Comparison of ENCODE assay signal across 8 mouse cellular contexts in the genomic region with DNA sequence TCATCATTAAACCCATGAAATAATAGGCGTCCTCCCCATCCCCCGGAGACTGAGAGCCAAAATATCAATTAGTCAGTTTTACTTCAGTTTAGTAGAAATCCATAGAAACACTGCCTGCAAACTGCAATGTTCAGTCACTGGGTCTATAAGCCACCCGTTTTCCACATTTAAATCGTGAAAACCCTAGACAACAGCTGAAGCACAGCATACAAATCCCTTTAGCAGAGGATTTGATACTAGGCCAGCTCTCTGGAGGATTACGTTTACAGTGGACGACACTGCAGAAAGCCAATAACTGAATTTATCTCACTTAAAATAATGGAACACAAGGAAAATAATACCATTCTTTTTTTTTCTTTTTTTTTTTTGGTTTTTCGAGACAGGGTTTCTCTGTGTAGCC. TPM values are rescaled to one million over a fixed set of nuclear protein-coding genes. Genes with fewer than 3 reads are reported as not detected.
DNase-seq lines count a peak whose midpoint lies in the region; ATAC-seq and TF ChIP-seq lines count a peak whose summit lies in the region.

No protein-coding gene starts in this region.

- peaks cover 28% of the 10 kb centered on the region for H3K4me1 ChIP-seq in heart, embryonic 12.5 days (replicated peaks)
- peaks cover 2 to 5% of the 10 kb centered on the region in 2 experiments; a peak in 2 of 4 replicates for H3K4me1 ChIP-seq in ES-E14 (ENCODE audit: control insufficient read depth in 2 of 2, insufficient read depth in 2 of 2, low read length in 2 of 2, poor library complexity in 1 of 2)
- H3K4me1 ChIP-seq in heart, postnatal 0 days (ENCODE audit: control insufficient read depth, insufficient read depth), result peaks cover 29% of the 10 kb centered on the region
- peaks cover 36% of the 10 kb centered on the region for H3K4me1 ChIP-seq in midbrain, embryonic 10.5 days

- H3K4me2 ChIP-seq in heart, embryonic 12.5 days, result peak overlapping the region; percentile 88
- peak overlapping the region; percentile 89 for H3K4me2 ChIP-seq in heart, postnatal 0 days (ENCODE audit: low read depth, low read length)

- no peak for ATAC-seq in heart, embryonic 12.5 days (ENCODE audit: insufficient number of reproducible peaks, low FRiP score)
- ATAC-seq in heart, postnatal 0 days (ENCODE audit: insufficient read depth, low read depth), result no peak

- 27% methylated on average over 7 of the region's 7 CpGs for WGBS in heart, embryonic 12.5 days
- WGBS in heart, postnatal 0 days, result 12% methylated on average over 7 of the region's 7 CpGs
- WGBS in midbrain, embryonic 10.5 days, result 41% methylated on average over 7 of the region's 7 CpGs

- DNase-seq in heart, postnatal 36 days, result no peak
- no peak for DNase-seq in ES-E14 (ENCODE audit: low read depth, low spot score)
- DNase-seq in heart, postnatal 0 days (ENCODE audit: low spot score), result no peak
- DNase-seq in midbrain, embryonic 10.5 days (ENCODE audit: low spot score), result no peak
- DNase-seq in cerebellum, postnatal 14 days, result no peak
- DNase-seq in urinary bladder, postnatal 4 days (ENCODE audit: low spot score in 2 of 2), result no peak
- DNase-seq in gastrocnemius, postnatal 4 days (ENCODE audit: low spot score in 2 of 2), result no peak

- H3K9me3 ChIP-seq in heart, embryonic 12.5 days (replicated peaks), result no peaks in the 10 kb centered on the region
- H3K9me3 ChIP-seq in ES-E14 (ENCODE audit: control insufficient read depth, insufficient read depth, low read depth, low read length), result no peaks in the 10 kb centered on the region
- no peaks in the 10 kb centered on the region for H3K9me3 ChIP-seq in heart, postnatal 0 days (replicated peaks; ENCODE audit: control insufficient read depth, low read length)
- H3K9me3 ChIP-seq in midbrain, embryonic 10.5 days (replicated peaks), result no peaks in the 10 kb centered on the region

- TF ChIP-seq CTCF in heart, postnatal 0 days (IDR thresholded peaks at IDR 0.05; ENCODE audit: low read depth), result no peak

- in situ Hi-C loops in ES-E14 (cut with MboI; ENCODE audit: low sequenced_read_pairs in 2 of 2, unreplicated experiment in 2 of 2), result no loop called here

- H3K27me3 ChIP-seq in heart, embryonic 12.5 days (replicated peaks), result no peaks in the 10 kb centered on the region
- H3K27me3 ChIP-seq in heart, postnatal 0 days (ENCODE audit: control insufficient read depth, insufficient read depth, low read length), result no peaks in the 10 kb centered on the region
- no peaks in the 10 kb centered on the region for H3K27me3 ChIP-seq in midbrain, embryonic 10.5 days (ENCODE audit: low read depth, poor library complexity, severe bottlenecking)

- TF ChIP-seq EP300 in heart, postnatal 0 days (IDR thresholded peaks at IDR 0.05; ENCODE audit: low read depth), result no peak

- H3K36me3 ChIP-seq in heart, embryonic 12.5 days, result peaks cover 26% of the 10 kb centered on the region
- H3K36me3 ChIP-seq in ES-E14 (ENCODE audit: control insufficient read depth, insufficient read depth, low read length, poor library complexity, severe bottlenecking), result peaks cover 15% of the 10 kb centered on the region
- peaks cover 20% of the 10 kb centered on the region for H3K36me3 ChIP-seq in heart, postnatal 0 days (replicated peaks; ENCODE audit: control insufficient read depth, insufficient read depth, low read length)
- peaks cover 59% of the 10 kb centered on the region for H3K36me3 ChIP-seq in midbrain, embryonic 10.5 days

- H3K4me3 ChIP-seq in heart, embryonic 12.5 days, result peak overlapping the region; percentile 95
- peak overlapping the region; percentile 85 to 86 for H3K4me3 ChIP-seq in ES-E14 (ENCODE audit: insufficient read depth in 1 of 2, low read depth in 1 of 2, low read length in 2 of 2, poor library complexity in 1 of 2, severe bottlenecking in 1 of 2)
- H3K4me3 ChIP-seq in heart, postnatal 0 days (ENCODE audit: low read depth, low read length), result peak overlapping the region; percentile 68
- peak overlapping the region; percentile 73 for H3K4me3 ChIP-seq in midbrain, embryonic 10.5 days

- peak overlapping the region; percentile 76 for H3K9ac ChIP-seq in heart, embryonic 12.5 days
- peak overlapping the region; percentile 69; the same call in 1 of the 2 replicates for H3K9ac ChIP-seq in ES-E14 (ENCODE audit: insufficient read depth, low read depth, low read length, poor library complexity, severe bottlenecking)
- peak overlapping the region; percentile 52 for H3K9ac ChIP-seq in heart, postnatal 0 days (replicated peaks; ENCODE audit: low read depth, low read length)

- intact Hi-C loops in heart, postnatal 36 days (cut with DNase I), result loop anchor here (2.0 to 5.0 kb wide), 2 partner anchors 27 to 160 kb away; a partner anchor contains a TSS

- peak overlapping the region; percentile 36; the same call in 1 of the 2 replicates for H3K27ac ChIP-seq in heart, embryonic 12.5 days (ENCODE audit: poor library complexity, severe bottlenecking)
- no peak overlapping the region for H3K27ac ChIP-seq in ES-E14 (ENCODE audit: insufficient read depth, low read depth, low read length, poor library complexity, severe bottlenecking)
- 0 out of 2 replicates have a peak overlapping the region, but pooled peaks have one; percentile 25 for H3K27ac ChIP-seq in heart, postnatal 0 days (ENCODE audit: low read depth)
- H3K27ac ChIP-seq in midbrain, embryonic 10.5 days (replicated peaks), result peak overlapping the region; percentile 25; the same call in 1 of the 2 replicates

TF ChIP-seq in ES-E14, 5 proteins besides CTCF, POLR2A, EP300 and RAD21:
- TF ChIP-seq CHD2 (IDR thresholded peaks at IDR 0.05; ENCODE audit: low read depth, low read length) (no peak), ZNF384 (IDR thresholded peaks at IDR 0.05; ENCODE audit: low read depth, low read length) (no peak), MAFK (IDR thresholded peaks at IDR 0.05; ENCODE audit: insufficient read depth, low read depth, low read length) (no peak), HCFC1 (IDR thresholded peaks at IDR 0.05; ENCODE audit: borderline replicate concordance, insufficient read depth, low read length) (no peak), ZC3H11A (IDR thresholded peaks at IDR 0.05; ENCODE audit: borderline replicate concordance, low read depth, low read length) (no peak)

RNA-seq across cellular contexts. Expression of a gene that starts 1.6 kb away (rescaled TPM):
- 95.9 and 105 TPM in 2 replicates for polyA plus RNA-seq in heart, embryonic 12.5 days (2016; fragmentation: Nextera tagmentation; extraction: Ambion mirVana)
- total RNA-seq in heart, postnatal 36 days (2021), result 10 to 100 TPM; 45.1 to 48.1 TPM
- 93.2 and 106 TPM in 2 replicates for total RNA-seq in ES-E14 (2012; rRNA removed)
- 19.5 and 19.9 TPM in 2 replicates for total RNA-seq in heart, postnatal 0 days (2014; rRNA removed; ENCODE audit: low replicate concordance)
- polyA plus RNA-seq in heart, postnatal 0 days (2015; fragmentation: Nextera tagmentation; extraction: Ambion mirVana), result 72.7 and 76.5 TPM in 2 replicates
- 126 and 151 TPM in 2 replicates for polyA plus RNA-seq in midbrain, embryonic 10.5 days (2016; fragmentation: Nextera tagmentation; extraction: Ambion mirVana)
- 10 to 100 TPM; 64.5 to 87.8 TPM for total RNA-seq in gastrocnemius, postnatal 4 days (2021)

RNA-seq across cellular contexts. Expression of a gene that starts 1.9 kb away (rescaled TPM):
- 30.7 and 31.8 TPM in 2 replicates for polyA plus RNA-seq in heart, embryonic 12.5 days (2016; fragmentation: Nextera tagmentation; extraction: Ambion mirVana)
- under 1 TPM; 0.19 to 0.78 TPM for total RNA-seq in heart, postnatal 36 days (2021)
- total RNA-seq in ES-E14 (2012; rRNA removed), result 71.3 and 75.8 TPM in 2 replicates
- 15.6 and 17.5 TPM in 2 replicates for total RNA-seq in heart, postnatal 0 days (2014; rRNA removed; ENCODE audit: low replicate concordance)
- polyA plus RNA-seq in heart, postnatal 0 days (2015; fragmentation: Nextera tagmentation; extraction: Ambion mirVana), result 3.8 and 3.9 TPM in 2 replicates
- polyA plus RNA-seq in midbrain, embryonic 10.5 days (2016; fragmentation: Nextera tagmentation; extraction: Ambion mirVana), result 45.5 and 47.7 TPM in 2 replicates
- total RNA-seq in gastrocnemius, postnatal 4 days (2021), result 10 to 100 TPM; 14.3 to 15.1 TPM

RNA-seq across cellular contexts. Expression of a gene that starts 26.7 kb away (rescaled TPM):
- 69.6 and 77.5 TPM in 2 replicates for polyA plus RNA-seq in heart, embryonic 12.5 days (2016; fragmentation: Nextera tagmentation; extraction: Ambion mirVana)
- 10 to 100 TPM; 22.6 to 25.0 TPM for total RNA-seq in heart, postnatal 36 days (2021)
- 33.0 and 35.2 TPM in 2 replicates for total RNA-seq in ES-E14 (2012; rRNA removed)
- 11.8 and 30.8 TPM in 2 replicates for total RNA-seq in heart, postnatal 0 days (2014; rRNA removed; ENCODE audit: low replicate concordance)
- polyA plus RNA-seq in heart, postnatal 0 days (2015; fragmentation: Nextera tagmentation; extraction: Ambion mirVana), result 31.3 and 31.8 TPM in 2 replicates
- 90.1 and 94.5 TPM in 2 replicates for polyA plus RNA-seq in midbrain, embryonic 10.5 days (2016; fragmentation: Nextera tagmentation; extraction: Ambion mirVana)
- 10 to 100 TPM; 42.8 to 50.7 TPM for total RNA-seq in gastrocnemius, postnatal 4 days (2021)
